Comparison of ENCODE assay signal across 14 mouse cellular contexts in the genomic region with DNA sequence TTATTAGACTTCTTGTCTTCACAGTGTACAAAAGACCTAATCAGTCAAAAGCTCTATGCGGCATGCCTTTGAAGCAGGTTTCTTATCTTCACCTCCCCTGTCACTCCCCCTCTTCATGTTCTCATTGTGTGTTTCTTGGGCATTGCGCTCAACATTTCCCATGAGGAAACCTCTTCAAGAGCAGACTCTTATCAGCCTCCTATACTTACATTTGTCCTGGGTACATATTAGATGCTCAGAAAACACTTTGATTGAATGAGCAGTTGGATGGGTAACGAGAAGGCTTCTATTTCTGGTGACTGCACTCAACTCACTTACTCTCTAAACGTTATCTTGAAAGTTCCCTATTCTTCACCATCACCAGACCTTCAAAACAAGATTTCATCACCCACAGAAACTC.
"Had no signal": no experiment of that assay in that cellular context is flagged by ENCODE, and none has a peak within 500 bp of the region (broad histone marks: within the 10 kb centered on the region; RNA-seq: fewer than 3 reads in every experiment).

No protein-coding gene starts in this region.

- DNase-seq: kidney, adult 8-10 months; kidney, postnatal 25 days; midbrain, embryonic 14.5 days; right cerebral cortex, adult 18-20 months; right cerebral cortex, postnatal 25 days; thymus, postnatal 36 days had no signal

- H3K4me2 ChIP-seq: liver, embryonic 11.5 days; liver, embryonic 15.5 days; lung, embryonic 15.5 days; neural tube, embryonic 15.5 days had no signal

- H3K4me3 ChIP-seq: left cerebral cortex, adult 2 months; limb, embryonic 10.5 days; liver, embryonic 15.5 days; lung, embryonic 15.5 days; midbrain, embryonic 10.5 days; myocyte; neural tube, embryonic 15.5 days had no signal

- H3K36me3 ChIP-seq: limb, embryonic 10.5 days; liver, embryonic 15.5 days; lung, embryonic 15.5 days; midbrain, embryonic 10.5 days; neural tube, embryonic 15.5 days had no signal

- H3K9ac ChIP-seq: liver, embryonic 15.5 days; lung, embryonic 15.5 days; neural tube, embryonic 15.5 days had no signal

- H3K9me3 ChIP-seq: limb, embryonic 10.5 days; liver, embryonic 15.5 days; lung, embryonic 15.5 days; midbrain, embryonic 10.5 days; neural tube, embryonic 15.5 days had no signal

- H3K27ac ChIP-seq: left cerebral cortex, adult 2 months; limb, embryonic 10.5 days; liver, embryonic 15.5 days; lung, embryonic 15.5 days; midbrain, embryonic 10.5 days; neural tube, embryonic 15.5 days had no signal

- H3K4me1 ChIP-seq: limb, embryonic 10.5 days; liver, embryonic 15.5 days; lung, embryonic 15.5 days; midbrain, embryonic 10.5 days; neural tube, embryonic 15.5 days had no signal

- H3K27me3 ChIP-seq: liver, embryonic 15.5 days; lung, embryonic 15.5 days; neural tube, embryonic 15.5 days had no signal
